Mouse (Mus musculus) adrenal gland, postnatal 25 days (tissue): Measurements from ENCODE around the gene Bri3bp. TPM values are rescaled to one million over a fixed set of nuclear protein-coding genes. Genes with fewer than 3 reads are reported as not detected.
A peak's percentile ranks its signal among the peaks of the same experiment; 100 is the strongest.
"Not testable (repeated sequence)": the region's sequence is repeated elsewhere in the genome, so short reads cannot be mapped to it uniquely, and the experiment has no call there.

Source experiments
- DNase-seq: peaks from one replicate; pipeline ENCODE4 v3.0.0; 2021; ENCODE audit warnings: mixed read lengths
- microRNA-seq, 2 experiments: library from miRNA; unstranded; fragments of <30 nt; microRNA quantifications; one replicate each; pipeline ENCODE4 v1.2.0; 2021
- total RNA-seq: library from RNA; stranded (reverse); gene quantifications from 2 replicates; pipeline ENCODE4 v1.2.3, GENCODE M21; 2021

Bri3bp gene
- total RNA-seq, 1 experiment from 2014 or later, result 37.3 TPM

GRCm38 (mm10) chr5:125486088-125486487, 44.7 kb downstream of the Bri3bp start:
- DNase-seq, result peak; percentile 35

GRCm38 (mm10) chr5:125487375-125488115, 46.2 kb downstream of the Bri3bp start:
- DNase-seq, result no peak

- DNase-seq, result no peak
Measured at GRCm38 (mm10) chr5:125488116-125488455, 46.7 kb downstream of the Bri3bp start.

GRCm38 (mm10) chr5:125488953-125489352, 47.6 kb downstream of the Bri3bp start:
- DNase-seq, result not testable (repeated sequence)

- DNase-seq, result peak; percentile 37
Measured at GRCm38 (mm10) chr5:125491107-125491506, 49.7 kb downstream of the Bri3bp start.

- DNase-seq, result no peak
Measured at GRCm38 (mm10) chr5:125492379-125493092, 51.2 kb downstream of the Bri3bp start.

- DNase-seq, result no peak
Measured at GRCm38 (mm10) chr5:125493093-125493423, 51.7 kb downstream of the Bri3bp start.

GRCm38 (mm10) chr5:125495655-125496054, 54.3 kb downstream of the Bri3bp start:
- DNase-seq, result peak; percentile 30

GRCm38 (mm10) chr5:125497821-125498600, 56.6 kb downstream of the Bri3bp start:
- peak; percentile 58 for DNase-seq

- DNase-seq, result no peak
Measured at GRCm38 (mm10) chr5:125501505-125501904, 60.1 kb downstream of the Bri3bp start.

GRCm38 (mm10) chr5:125502186-125502585, 60.8 kb downstream of the Bri3bp start:
- DNase-seq, result no peak

GRCm38 (mm10) chr5:125503628-125504027, 62.3 kb downstream of the Bri3bp start:
- DNase-seq, result no peak

GRCm38 (mm10) chr5:125504692-125505091, 63.3 kb downstream of the Bri3bp start:
- no peak for DNase-seq

GRCm38 (mm10) chr5:125505968-125506367, 64.6 kb downstream of the Bri3bp start:
- no peak for DNase-seq

- no peak for DNase-seq
Measured at GRCm38 (mm10) chr5:125507582-125507981, 66.2 kb downstream of the Bri3bp start.

GRCm38 (mm10) chr5:125508006-125508405, 66.6 kb downstream of the Bri3bp start:
- DNase-seq, result no peak

- DNase-seq, result peak; percentile 42
Measured at GRCm38 (mm10) chr5:125509541-125509940, 68.2 kb downstream of the Bri3bp start.

Small RNA genes lying within 50 kb of the gene (microRNA-seq; reads per million reads assigned to microRNA genes)
- gene Gm27551, result 0 reads per million in 2 experiments

Other genes with a start within 250 kb of the Bri3bp start
- gene Scarb1, start 100.5 kb upstream of the Bri3bp start, total RNA-seq, result 1,988 and 2,596 TPM in 2 replicates
- gene Gm10382, start 52.2 kb upstream of the Bri3bp start, total RNA-seq, result not detected in 2 replicates
- gene Ubc, start 51.4 kb upstream of the Bri3bp start, total RNA-seq, result 1,462 and 1,631 TPM in 2 replicates
- 17.5 and 25.9 TPM in 2 replicates for gene Dhx37, start 7.4 kb upstream of the Bri3bp start, total RNA-seq
- 88.5 and 93.5 TPM in 2 replicates for gene Aacs, start 34.2 kb downstream of the Bri3bp start, total RNA-seq
- 0.90 and 2.1 TPM in 2 replicates for gene Tmem132b, start 90.2 kb downstream of the Bri3bp start, total RNA-seq